Mouse (Mus musculus): ENCODE measurements around the gene Rps6kb2. TPM values are rescaled to one million over a fixed set of nuclear protein-coding genes. Genes with fewer than 3 reads are reported as not detected.
A peak's percentile ranks its signal among the peaks of the same experiment; 100 is the strongest.

Gene Rps6kb2
- total and polyA plus RNA-seq, 2 experiments from 2014 or later: 35.2 to 62.0 TPM

GRCm38 (mm10) chr19:4196548-4196947 is 33.4 kb upstream of the Rps6kb2 start:
- peaks cover 65% of the 10 kb centered on the region for H3K36me3 ChIP-seq (replicated peaks; ENCODE audit: control insufficient read depth, insufficient read depth, low read length)
- H3K27me3 ChIP-seq (ENCODE audit: control insufficient read depth, insufficient read depth, low read length): no peaks in the 10 kb centered on the region
- ATAC-seq (ENCODE audit: insufficient read depth, low read depth) (no peak), DNase-seq (ENCODE audit: low spot score) (no peak)
- 29% methylated on average over 5 of the region's 5 CpGs for WGBS
- no peak overlapping the region for H3K4me3 ChIP-seq (ENCODE audit: low read depth, low read length)
- no peak overlapping the region for H3K4me2 ChIP-seq (ENCODE audit: low read depth, low read length)
- no peak overlapping the region for H3K9ac ChIP-seq (replicated peaks; ENCODE audit: low read depth, low read length)
- H3K9me3 ChIP-seq (replicated peaks; ENCODE audit: control insufficient read depth, low read length): no peaks in the 10 kb centered on the region
- TF ChIP-seq CTCF (IDR thresholded peaks at IDR 0.05; ENCODE audit: low read depth): no peak
- no peak for TF ChIP-seq EP300 (IDR thresholded peaks at IDR 0.05; ENCODE audit: low read depth)
- H3K4me1 ChIP-seq (ENCODE audit: control insufficient read depth, insufficient read depth): peaks cover 20% of the 10 kb centered on the region
- no peak overlapping the region for H3K27ac ChIP-seq (ENCODE audit: low read depth)

- peaks cover 65% of the 10 kb centered on the region for H3K36me3 ChIP-seq (replicated peaks; ENCODE audit: control insufficient read depth, insufficient read depth, low read length)
- TF ChIP-seq CTCF (IDR thresholded peaks at IDR 0.05; ENCODE audit: low read depth) (no peak), EP300 (IDR thresholded peaks at IDR 0.05; ENCODE audit: low read depth) (no peak)
- ATAC-seq (ENCODE audit: insufficient read depth, low read depth) (no peak), DNase-seq (ENCODE audit: low spot score) (no peak)
- 46% methylated on average over 2 of the region's 2 CpGs for WGBS
- no peaks in the 10 kb centered on the region for H3K27me3 ChIP-seq (ENCODE audit: control insufficient read depth, insufficient read depth, low read length)
- peaks cover 23% of the 10 kb centered on the region for H3K4me1 ChIP-seq (ENCODE audit: control insufficient read depth, insufficient read depth)
- no peak overlapping the region for H3K27ac ChIP-seq (ENCODE audit: low read depth)
- no peak overlapping the region for H3K4me2 ChIP-seq (ENCODE audit: low read depth, low read length)
- no peak overlapping the region for H3K4me3 ChIP-seq (ENCODE audit: low read depth, low read length)
- no peak overlapping the region for H3K9ac ChIP-seq (replicated peaks; ENCODE audit: low read depth, low read length)
- no peaks in the 10 kb centered on the region for H3K9me3 ChIP-seq (replicated peaks; ENCODE audit: control insufficient read depth, low read length)
These were observed 32.9 kb upstream of the Rps6kb2 start for GRCm38 (mm10) chr19:4196048-4196447.

GRCm38 (mm10) chr19:4194776-4195650 is 31.9 kb upstream of the Rps6kb2 start:
- ATAC-seq (ENCODE audit: insufficient read depth, low read depth) (no peak), DNase-seq (ENCODE audit: low spot score) (no peak)
- no peak overlapping the region for H3K4me3 ChIP-seq (ENCODE audit: low read depth, low read length)
- H3K9ac ChIP-seq (replicated peaks; ENCODE audit: low read depth, low read length): no peak overlapping the region
- peaks cover 15% of the 10 kb centered on the region for H3K4me1 ChIP-seq (ENCODE audit: control insufficient read depth, insufficient read depth)
- TF ChIP-seq EP300 (IDR thresholded peaks at IDR 0.05; ENCODE audit: low read depth): no peak
- no peak for TF ChIP-seq CTCF (IDR thresholded peaks at IDR 0.05; ENCODE audit: low read depth)
- H3K27me3 ChIP-seq (ENCODE audit: control insufficient read depth, insufficient read depth, low read length): no peaks in the 10 kb centered on the region
- WGBS: 73% methylated on average over 12 of the region's 12 CpGs
- H3K36me3 ChIP-seq (replicated peaks; ENCODE audit: control insufficient read depth, insufficient read depth, low read length): peaks cover 62% of the 10 kb centered on the region
- no peak overlapping the region for H3K27ac ChIP-seq (ENCODE audit: low read depth)
- H3K4me2 ChIP-seq (ENCODE audit: low read depth, low read length): no peak overlapping the region
- no peaks in the 10 kb centered on the region for H3K9me3 ChIP-seq (replicated peaks; ENCODE audit: control insufficient read depth, low read length)

- TF ChIP-seq EP300 (IDR thresholded peaks at IDR 0.05; ENCODE audit: low read depth): no peak
- no peak for TF ChIP-seq CTCF (IDR thresholded peaks at IDR 0.05; ENCODE audit: low read depth)
- H3K4me3 ChIP-seq (ENCODE audit: low read depth, low read length): no peak overlapping the region
- H3K9ac ChIP-seq (replicated peaks; ENCODE audit: low read depth, low read length): no peak overlapping the region
- H3K9me3 ChIP-seq (replicated peaks; ENCODE audit: control insufficient read depth, low read length): no peaks in the 10 kb centered on the region
- no peak overlapping the region for H3K27ac ChIP-seq (ENCODE audit: low read depth)
- H3K27me3 ChIP-seq (ENCODE audit: control insufficient read depth, insufficient read depth, low read length): no peaks in the 10 kb centered on the region
- DNase-seq (ENCODE audit: low spot score) (no peak), ATAC-seq (ENCODE audit: insufficient read depth, low read depth) (no peak)
- peaks cover 53% of the 10 kb centered on the region for H3K36me3 ChIP-seq (replicated peaks; ENCODE audit: control insufficient read depth, insufficient read depth, low read length)
- no peak overlapping the region for H3K4me2 ChIP-seq (ENCODE audit: low read depth, low read length)
- WGBS: 74% methylated on average over 8 of the region's 8 CpGs
- peaks cover 15% of the 10 kb centered on the region for H3K4me1 ChIP-seq (ENCODE audit: control insufficient read depth, insufficient read depth)
These were observed 31.0 kb upstream of the Rps6kb2 start for GRCm38 (mm10) chr19:4194021-4194724.

GRCm38 (mm10) chr19:4193129-4193528 is 30.0 kb upstream of the Rps6kb2 start:
- no peak for ATAC-seq (ENCODE audit: insufficient read depth, low read depth)
- peak overlapping the region; percentile 91 for H3K4me3 ChIP-seq (ENCODE audit: low read depth, low read length)
- peaks cover 47% of the 10 kb centered on the region for H3K36me3 ChIP-seq (replicated peaks; ENCODE audit: control insufficient read depth, insufficient read depth, low read length)
- peak overlapping the region; percentile 93 for H3K27ac ChIP-seq (ENCODE audit: low read depth)
- no peaks in the 10 kb centered on the region for H3K27me3 ChIP-seq (ENCODE audit: control insufficient read depth, insufficient read depth, low read length)
- WGBS: 49% methylated on average over 6 of the region's 6 CpGs
- TF ChIP-seq EP300 (IDR thresholded peaks at IDR 0.05; ENCODE audit: low read depth): no peak
- TF ChIP-seq CTCF (IDR thresholded peaks at IDR 0.05; ENCODE audit: low read depth): no peak
- no peaks in the 10 kb centered on the region for H3K9me3 ChIP-seq (replicated peaks; ENCODE audit: control insufficient read depth, low read length)
- peaks cover 15% of the 10 kb centered on the region for H3K4me1 ChIP-seq (ENCODE audit: control insufficient read depth, insufficient read depth)
- H3K9ac ChIP-seq (replicated peaks; ENCODE audit: low read depth, low read length): peak overlapping the region; percentile 92
- DNase-seq (ENCODE audit: low spot score): no peak
- H3K4me2 ChIP-seq (ENCODE audit: low read depth, low read length): peak overlapping the region; percentile 86
